Mouse (Mus musculus) thymus, postnatal 25 days (tissue): ENCODE measurements around the gene Rnf19b.

Experiments
- DNase-seq: peaks from one replicate; pipeline ENCODE4 v3.0.0; 2022

The Rnf19b gene

GRCm38 (mm10) chr4:129081041-129081440 is 23.0 kb downstream of the Rnf19b start:
- DNase-seq = no peak

DNA sequence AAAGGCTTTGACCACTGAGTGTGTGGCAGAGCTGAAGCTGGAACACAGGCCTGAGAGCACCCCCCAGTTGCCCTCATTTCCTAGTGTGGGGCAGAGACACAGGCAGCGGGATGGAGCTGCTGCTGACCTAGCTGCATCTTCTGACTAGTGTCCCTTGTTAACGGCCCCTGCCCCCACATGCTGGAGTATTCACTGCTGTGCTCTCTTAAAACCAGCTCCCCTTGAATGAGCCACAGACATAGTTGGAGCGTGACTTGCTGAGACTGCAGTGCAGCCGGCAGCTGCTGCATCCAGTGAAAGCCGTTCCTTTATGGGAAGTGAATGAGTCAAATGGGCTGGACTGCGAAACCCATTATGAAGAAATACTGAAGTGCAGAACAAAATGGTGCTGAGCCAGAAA is 23.4 kb downstream of the Rnf19b start:
- no peak for DNase-seq

- DNase-seq = no peak
Observed at GRCm38 (mm10) chr4:129081939-129082338, 23.9 kb downstream of the Rnf19b start.

DNA sequence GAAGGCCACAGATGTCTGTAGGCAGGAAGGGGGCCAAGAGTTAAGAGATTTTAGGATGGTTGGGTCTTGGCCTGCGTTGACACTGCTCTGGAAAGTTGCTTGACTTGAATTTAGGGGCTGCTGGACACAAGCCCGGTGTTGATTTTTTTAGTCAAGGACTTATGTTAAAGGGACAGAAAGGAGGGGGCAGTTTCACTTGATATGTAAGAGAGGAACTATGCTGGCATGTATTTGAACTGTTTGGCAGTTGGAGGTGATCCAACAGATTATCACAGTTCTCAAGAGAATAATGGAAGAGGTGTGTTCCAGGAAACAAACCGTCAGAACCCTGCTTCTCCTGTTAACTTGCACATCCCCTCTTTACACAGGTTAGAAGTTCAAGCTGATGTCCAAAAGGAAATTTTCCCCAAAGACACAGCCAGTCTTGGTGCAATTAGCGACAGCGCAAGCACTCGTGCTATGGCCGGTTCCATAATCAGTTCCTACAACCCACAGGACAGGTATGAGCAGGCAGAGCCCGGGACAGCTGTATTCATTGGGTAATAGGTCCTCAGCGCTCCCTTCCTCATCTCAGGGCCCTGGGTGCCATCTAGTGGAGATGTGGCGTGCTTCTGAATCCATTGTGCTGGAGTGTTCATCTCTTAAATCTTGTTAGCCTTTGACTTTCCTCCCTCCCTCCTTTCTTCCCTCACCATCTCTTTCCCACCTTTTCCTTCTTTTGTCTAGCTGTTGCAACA is 24.5 kb downstream of the Rnf19b start:
- DNase-seq = peak; percentile 69

GRCm38 (mm10) chr4:129084896-129085295 is 26.8 kb downstream of the Rnf19b start:
- DNase-seq = no peak

- peak; percentile 70 for DNase-seq
Observed at GRCm38 (mm10) chr4:129086078-129086477, 28.0 kb downstream of the Rnf19b start.

DNA sequence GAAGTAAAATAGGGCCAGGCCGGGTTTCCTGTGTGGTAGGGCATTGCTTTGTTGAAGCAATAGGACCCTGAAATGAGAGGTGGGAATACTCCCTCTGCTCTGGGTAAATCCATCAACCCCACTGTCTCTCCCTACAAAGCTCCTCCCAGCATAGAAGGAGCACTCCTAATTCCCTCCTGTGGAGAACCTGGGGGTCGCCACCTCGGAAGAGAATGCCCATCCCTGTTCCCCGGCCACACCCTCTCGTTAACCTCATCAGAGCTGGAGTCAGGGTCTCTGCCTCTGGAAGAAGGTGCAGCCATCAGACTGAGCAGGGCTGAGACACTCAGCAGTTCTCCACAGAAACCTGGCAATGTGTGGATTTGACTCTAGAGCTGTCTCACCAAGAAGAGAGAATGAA is 29.8 kb downstream of the Rnf19b start:
- DNase-seq = no peak

GRCm38 (mm10) chr4:129095276-129095675 is 37.2 kb downstream of the Rnf19b start:
- no peak for DNase-seq

- DNase-seq = no peak
Observed at GRCm38 (mm10) chr4:129097006-129097405, 38.9 kb downstream of the Rnf19b start.

- DNase-seq = no peak
Observed at GRCm38 (mm10) chr4:129102133-129102829, 44.2 kb downstream of the Rnf19b start.

DNA sequence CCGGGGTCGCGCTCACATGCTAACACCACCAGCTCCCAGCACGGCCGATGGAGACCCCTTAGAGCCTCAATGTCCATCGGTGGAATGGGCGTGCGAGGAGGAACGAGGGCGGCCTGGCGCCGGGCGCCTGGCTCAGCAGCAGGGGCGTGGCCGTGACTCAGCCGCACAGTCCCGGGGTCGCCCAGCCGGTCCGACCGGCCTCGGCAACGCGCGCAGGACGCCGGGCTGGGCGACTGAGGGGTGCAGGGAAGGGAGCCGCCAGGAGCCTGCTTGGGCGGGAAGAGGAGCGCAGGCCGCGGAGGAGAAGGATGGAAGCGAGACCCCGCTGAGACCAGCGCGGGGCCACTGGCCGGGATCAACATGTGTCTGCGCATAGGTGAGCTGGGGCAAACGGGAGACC is 47.3 kb downstream of the Rnf19b start, which contains the start of gene Tmem54:
TSS of gene Tmem54 (plus strand) at position 193 of the 400 bp plus-strand sequence.
- no peak for DNase-seq

DNA sequence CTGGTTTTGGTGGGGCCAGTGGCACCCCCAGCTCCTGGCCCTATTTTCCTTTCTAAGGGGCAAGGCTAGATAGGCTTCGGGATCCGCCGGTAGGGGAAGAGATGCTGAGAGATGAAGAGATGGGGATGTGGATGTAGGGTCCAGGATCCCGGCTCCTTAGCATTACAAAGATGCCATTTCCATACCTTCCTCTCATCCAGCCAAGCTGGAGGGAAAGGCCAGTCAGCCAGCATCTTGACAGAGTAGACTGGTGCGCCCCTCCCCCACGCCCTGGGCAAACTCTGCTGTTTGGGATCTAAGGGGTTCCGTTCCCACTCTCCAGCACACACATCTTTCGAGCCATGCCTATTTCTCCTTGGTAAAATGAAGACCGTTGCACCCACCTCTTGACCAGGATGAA is 48.0 kb downstream of the Rnf19b start:
- DNase-seq = no peak

GRCm38 (mm10) chr4:129107348-129107899 is 49.4 kb downstream of the Rnf19b start:
- DNase-seq = no peak

DNA sequence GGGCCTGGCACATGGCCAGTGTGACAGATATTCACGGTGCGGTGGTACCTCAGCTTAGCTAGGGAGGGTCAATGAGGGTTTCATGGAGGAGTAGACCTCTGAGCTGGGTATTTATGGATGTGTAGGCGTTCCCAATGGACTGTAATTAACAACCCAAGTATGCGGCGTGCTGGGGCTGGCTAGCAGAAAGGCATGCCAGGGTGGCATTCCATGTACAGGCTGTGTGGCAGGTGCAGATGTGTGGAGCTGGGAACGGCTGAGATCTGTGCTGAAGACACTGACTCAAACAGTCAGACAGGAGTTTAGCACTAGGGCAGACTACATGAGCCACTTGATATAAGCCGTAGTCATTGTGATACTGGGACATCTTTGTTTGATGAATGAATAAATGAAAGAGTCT is 50.6 kb downstream of the Rnf19b start:
- no peak for DNase-seq

- DNase-seq = no peak
Observed at GRCm38 (mm10) chr4:129110804-129111203, 52.7 kb downstream of the Rnf19b start.

DNA sequence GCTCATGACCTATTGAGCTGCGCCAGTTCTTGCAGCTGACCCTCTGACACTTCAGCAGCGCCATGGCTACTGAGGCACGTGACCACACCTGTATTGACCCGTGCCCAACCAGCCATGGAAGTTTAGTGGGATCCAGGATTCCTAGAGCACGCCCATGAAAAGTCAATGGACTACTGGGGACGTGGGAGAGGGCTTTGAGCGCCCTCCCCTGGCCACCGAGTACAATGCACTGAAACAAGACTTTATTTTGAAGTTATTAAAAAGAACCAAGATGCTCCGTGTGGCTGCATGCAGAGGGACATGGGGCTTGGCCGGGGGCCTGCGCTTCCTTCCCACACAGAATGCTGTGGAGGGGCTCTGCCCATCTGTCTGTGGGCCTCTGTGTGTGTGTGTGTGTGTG is 53.3 kb downstream of the Rnf19b start:
- no peak for DNase-seq

DNA sequence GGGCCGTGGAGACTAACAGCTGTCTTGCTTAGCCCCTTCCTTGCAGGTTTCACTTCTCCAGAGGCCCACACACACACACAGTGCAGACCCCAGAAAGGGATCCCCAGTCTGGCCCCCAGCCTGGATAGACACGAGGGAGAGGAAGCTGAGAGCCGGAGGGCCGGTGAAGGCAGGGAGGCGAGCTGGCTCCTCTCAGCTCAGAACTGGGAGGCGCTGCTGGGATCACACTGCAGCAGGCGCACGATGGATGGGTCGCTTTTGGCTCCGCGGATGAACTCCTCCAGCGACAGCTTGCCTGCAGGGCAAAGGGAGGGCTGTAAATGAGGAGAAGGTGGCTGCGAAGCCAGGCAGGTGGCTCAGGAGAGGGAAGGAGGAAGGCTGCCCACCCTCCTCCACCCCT is 54.2 kb downstream of the Rnf19b start:
- DNase-seq = no peak

GRCm38 (mm10) chr4:129113083-129113988 is 55.3 kb downstream of the Rnf19b start:
- DNase-seq = peak; percentile 66

DNA sequence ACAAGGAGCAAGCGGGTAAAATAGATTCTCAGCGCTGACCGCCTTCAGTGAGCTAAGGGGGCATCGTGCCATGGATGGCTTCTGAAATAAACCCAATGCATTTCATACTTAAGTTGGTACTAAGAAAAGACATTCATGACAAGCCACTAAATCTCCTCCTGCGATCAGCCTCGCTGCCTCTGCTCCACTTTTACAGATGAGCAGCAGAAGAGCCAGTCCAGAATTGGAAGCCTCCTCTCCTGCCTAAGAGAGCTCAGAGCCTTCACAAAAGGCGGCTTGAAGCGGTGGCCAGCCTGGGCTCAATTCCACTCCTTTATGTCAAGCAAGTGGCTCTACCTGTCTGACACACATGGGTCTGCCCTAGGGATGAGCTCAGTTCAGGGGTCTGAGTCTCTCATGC is 58.6 kb downstream of the Rnf19b start:
- no peak for DNase-seq

- no peak for DNase-seq
Observed at GRCm38 (mm10) chr4:129117720-129118510, 59.8 kb downstream of the Rnf19b start.

DNA sequence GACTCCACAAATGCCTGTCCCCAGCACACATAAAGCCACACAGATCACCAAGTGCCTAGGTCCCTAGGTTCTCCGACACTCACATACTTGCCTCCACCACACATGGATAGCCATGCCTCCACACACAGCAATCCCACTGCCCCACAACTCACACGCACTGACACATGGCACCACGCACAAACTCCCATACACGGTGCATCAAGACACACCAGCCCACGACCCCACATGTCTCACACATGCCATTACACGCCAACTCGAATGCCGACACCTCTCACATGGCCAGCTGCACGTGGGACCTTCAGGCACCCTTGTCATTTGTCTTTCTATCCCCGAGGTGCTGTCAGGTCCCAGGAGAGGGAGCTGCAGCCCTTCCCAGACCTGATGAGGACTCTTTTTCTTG is 61.6 kb downstream of the Rnf19b start:
- no peak for DNase-seq
